Mouse (Mus musculus) layer of hippocampus, adult 2 months (tissue): ENCODE results near the gene Pgd. TPM values are rescaled to one million over a fixed set of nuclear protein-coding genes. Genes with fewer than 3 reads are reported as not detected.
A peak's percentile ranks its signal among the peaks of the same experiment; 100 is the strongest.
"Not testable (repeated sequence)": the region's sequence is repeated elsewhere in the genome, so short reads cannot be mapped to it uniquely, and the experiment has no call there.

Experiments used
- DNase-seq, 2 experiments: peaks; one replicate each; pipeline ENCODE4 v3.0.0; 2022; ENCODE audit warnings: low spot score in 2 of 2
- H3K27ac ChIP-seq: fragments of 200-600 bp; 2 replicates; pipeline ENCODE4 v1.8.1; 2022
- H3K4me3 ChIP-seq: fragments of 200-600 bp; 2 replicates; pipeline ENCODE4 v1.8.1; 2022; ENCODE audit warnings: mild to moderate bottlenecking
- CTCF ChIP-seq: fragments of 200-600 bp; conservative IDR thresholded peaks from 2 replicates; pipeline ENCODE4 v1.8.1; 2022; ENCODE audit warnings: antibody characterized with exemption, mild to moderate bottlenecking, moderate library complexity
- total RNA-seq, 2 experiments: library from RNA; stranded (reverse); gene quantifications; 2 replicates each; pipeline ENCODE4 v1.2.3; 2021

Gene Pgd
- total RNA-seq, 2 experiments from 2014 or later = 30.8 to 32.0 TPM

- Histone ChIP-seq H3K27ac (peak within 1 kb of the TSS; percentile 84), H3K4me3 (peak within 1 kb of the TSS; percentile 92)
- peak; percentile 69 for TF ChIP-seq CTCF
- DNase-seq = peak; percentile 93 to 94
Measured at GRCm38 (mm10) chr4:149103875-149104561, 62.6 kb downstream of the Pgd start, which contains the start of gene Dffa. Gene Dffa (plus strand): TSS chr4:149104146.

GRCm38 (mm10) chr4:149101456-149101855, 65.1 kb downstream of the Pgd start:
- no peak for TF ChIP-seq CTCF
- DNase-seq = no peak
- Histone ChIP-seq H3K4me3 (no peak overlapping the region), H3K27ac (no peak overlapping the region)

DNA sequence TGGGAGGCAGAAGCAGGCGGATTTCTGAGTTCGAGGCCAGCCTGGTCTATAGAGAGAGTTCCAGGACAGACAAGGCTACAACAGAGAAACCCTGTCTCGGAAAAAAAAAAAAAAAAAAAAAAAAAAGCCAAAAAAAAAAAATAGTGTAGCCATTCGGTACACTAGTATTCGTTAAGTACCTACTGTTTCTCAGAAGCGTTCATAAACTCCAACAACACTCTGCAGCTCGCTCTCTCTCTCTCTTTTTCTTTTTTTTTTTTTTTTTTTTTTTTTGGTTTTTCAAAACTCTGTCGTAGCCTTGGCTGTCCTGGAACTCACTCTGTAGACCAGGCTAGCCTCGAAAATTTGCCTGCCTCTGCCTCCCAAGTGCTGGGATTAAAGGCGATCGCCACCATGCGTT, 66.1 kb downstream of the Pgd start:
- H3K4me3 ChIP-seq, DNase-seq, H3K27ac ChIP-seq: not testable (repeated sequence)

Other genes with a start within 250 kb of the Pgd start
- gene Pex14, start 66.9 kb downstream of the Pgd start, total RNA-seq = 10 to 100 TPM; 47.8 to 48.5 TPM
- gene Dffa, start 62.6 kb downstream of the Pgd start, total RNA-seq = 10 to 100 TPM; 47.8 to 54.2 TPM
- 10 to 100 TPM; 11.0 to 14.7 TPM for gene Cort, start 40.0 kb downstream of the Pgd start, total RNA-seq
- gene Cenps, start 29.1 kb downstream of the Pgd start, total RNA-seq = 10 to 100 TPM; 19.3 to 27.1 TPM
- gene Kif1b, start 140.9 kb upstream of the Pgd start, total RNA-seq = 100 to 1,000 TPM; 403 to 414 TPM